Mouse (Mus musculus): Measurements from ENCODE around the gene Maml3.

The Maml3 gene

DNA sequence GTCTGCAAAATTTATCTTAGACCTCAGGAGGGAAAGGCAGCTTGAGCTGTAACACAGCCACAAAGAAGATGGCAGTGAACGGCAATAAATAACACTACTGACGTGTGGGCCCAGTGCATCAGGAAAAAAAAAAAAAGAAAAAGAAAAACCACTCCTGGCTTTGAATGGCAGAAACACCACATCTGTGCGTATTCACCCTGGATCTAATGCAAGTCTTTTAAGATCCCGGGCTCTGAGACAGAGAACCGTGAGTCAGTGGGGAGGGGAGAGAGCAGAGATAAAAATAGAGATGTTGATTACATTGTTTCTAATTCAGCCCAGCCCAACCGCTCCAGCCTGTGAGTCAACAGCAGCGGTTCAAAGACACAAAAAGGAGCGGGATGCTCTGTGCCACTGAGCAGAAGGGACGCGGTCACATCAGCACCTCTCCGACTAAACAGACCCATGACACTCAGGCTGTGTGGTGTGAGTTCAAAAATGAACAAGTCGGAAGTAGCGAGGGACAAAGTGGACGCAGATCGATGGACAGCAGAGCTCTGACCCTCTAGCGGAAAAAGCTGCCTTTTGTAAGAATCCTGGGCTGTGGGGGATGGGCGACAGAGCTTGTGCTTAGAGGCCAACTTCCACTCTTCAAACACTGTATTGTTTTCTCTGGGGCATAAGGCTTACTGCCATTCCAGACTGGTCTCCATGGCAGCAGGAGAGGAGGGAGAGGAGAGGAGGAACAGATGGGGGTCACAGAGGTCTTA, 316.1 kb downstream of the Maml3 start:
- no peak for DNase-seq (ENCODE audit: low read depth, low spot score)

DNA sequence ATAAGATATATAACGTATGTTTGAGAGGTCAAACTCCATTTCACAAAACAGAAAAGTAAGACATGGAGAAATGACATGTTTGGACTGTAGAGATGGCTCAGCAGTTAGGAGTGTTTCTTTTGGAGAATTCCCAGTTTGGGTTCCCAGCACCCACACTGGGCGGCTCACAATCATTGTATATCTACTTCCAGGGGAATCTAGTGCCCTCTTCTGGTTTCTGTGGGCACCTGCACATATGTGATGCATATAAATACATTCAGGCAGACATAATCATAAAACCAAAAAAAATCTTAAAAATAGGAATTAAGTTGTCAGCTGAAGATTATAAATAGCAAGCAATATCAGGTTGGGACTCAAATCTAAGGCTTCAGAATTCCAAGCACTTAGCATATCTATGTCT, 316.9 kb downstream of the Maml3 start:
- no peak for DNase-seq (ENCODE audit: low read depth, low spot score)

DNA sequence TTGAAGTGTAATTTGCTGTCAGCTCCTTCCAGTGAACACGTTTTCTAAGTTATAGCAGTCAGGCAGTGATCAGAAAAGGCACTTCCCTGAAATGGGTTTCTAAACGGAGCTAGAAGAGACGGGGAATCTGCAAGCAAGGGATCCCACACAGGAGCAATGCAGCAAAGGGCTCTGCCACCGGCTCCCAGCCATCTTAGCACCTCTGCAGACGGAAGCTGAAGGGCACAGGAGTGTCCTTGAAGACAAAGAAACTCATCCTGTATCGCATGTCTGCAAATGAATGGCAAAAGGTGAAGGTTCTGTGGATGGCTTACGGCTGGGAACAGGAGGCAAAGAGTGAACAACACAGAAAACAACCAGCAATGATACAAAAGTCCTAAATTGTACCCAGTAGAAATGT, 319.1 kb downstream of the Maml3 start:
- no peak for DNase-seq (ENCODE audit: low read depth, low spot score)

DNA sequence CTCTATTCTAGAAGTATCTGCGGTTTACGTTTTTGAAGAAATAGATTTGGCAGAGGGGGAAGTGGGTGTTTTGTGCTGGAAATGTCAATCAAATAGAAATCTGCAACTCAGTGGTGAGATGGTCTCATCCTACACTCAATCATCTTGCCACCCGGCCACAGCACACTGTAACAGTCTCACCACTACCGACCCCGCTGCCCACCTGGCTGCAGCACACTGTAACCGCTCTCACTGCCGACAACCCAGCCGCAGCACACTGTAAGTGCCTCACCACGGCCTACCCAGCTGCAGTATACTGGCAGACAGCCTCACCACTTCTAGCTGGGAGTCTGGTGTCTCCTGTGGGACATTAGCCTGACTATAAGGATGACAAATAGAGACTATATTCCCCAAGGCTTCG, 322.7 kb downstream of the Maml3 start:
- DNase-seq (ENCODE audit: low read depth, low spot score) = no peak

DNA sequence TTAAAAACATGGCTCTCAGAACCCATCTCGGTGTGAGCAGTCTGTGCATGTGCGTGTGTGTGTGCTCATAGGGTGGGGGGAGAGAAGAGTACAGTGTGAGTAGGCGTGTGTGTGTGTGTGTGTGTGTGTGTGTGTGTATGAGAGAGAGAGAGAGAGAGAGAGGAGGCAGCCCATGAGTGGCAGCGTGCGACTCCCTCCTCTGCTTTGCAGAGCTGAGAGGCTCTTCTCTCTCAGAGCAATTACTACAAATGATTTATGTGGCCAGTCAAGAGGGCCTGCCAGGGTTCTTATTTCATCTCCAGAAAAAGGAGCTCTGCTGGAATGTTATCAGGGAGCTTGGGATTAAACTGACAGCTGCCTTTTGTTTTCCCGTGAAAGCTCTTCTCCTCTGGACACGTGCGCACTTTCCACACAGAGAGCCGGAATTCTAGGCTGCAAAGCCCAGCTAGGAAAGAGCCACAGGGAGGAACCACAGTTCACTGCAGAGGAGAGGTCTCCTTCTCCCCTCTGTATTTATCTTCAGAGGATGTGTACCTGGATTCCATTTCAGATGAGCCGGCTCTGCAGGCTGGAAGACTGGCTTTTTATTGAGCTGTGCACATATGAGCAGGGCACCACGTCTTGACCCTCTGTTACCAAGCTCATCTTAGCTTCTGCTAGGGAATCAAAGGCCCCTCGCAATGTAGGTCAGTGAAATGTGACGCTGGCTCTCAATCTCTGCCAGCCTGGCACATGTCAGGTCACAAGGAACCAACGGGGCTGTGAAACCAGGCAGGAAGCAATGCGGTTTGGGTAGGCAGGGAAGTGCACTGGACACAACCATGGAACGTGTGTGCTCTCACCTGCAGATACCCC, 325.9 kb downstream of the Maml3 start:
- DNase-seq (ENCODE audit: low read depth, low spot score) = no peak

DNA sequence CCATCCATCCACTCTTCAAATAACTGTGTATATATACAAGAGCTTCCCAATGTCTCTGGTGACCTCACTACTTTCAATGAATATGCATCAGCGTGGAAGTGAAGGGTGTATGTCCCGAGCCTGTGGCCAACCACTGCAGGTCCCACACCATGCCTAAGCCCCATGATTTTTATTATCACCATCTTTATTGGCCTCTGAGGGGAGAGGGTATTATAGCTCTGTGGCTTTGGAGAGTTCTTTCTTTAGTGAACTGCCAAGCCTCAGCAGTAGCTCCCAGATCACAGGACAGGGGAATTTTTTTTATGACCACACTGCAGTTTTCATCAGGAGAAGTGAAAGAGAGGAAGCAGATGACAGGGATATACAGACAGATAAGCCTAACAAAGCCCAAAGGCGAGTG, 326.7 kb downstream of the Maml3 start:
- no peak for DNase-seq (ENCODE audit: low read depth, low spot score)

DNA sequence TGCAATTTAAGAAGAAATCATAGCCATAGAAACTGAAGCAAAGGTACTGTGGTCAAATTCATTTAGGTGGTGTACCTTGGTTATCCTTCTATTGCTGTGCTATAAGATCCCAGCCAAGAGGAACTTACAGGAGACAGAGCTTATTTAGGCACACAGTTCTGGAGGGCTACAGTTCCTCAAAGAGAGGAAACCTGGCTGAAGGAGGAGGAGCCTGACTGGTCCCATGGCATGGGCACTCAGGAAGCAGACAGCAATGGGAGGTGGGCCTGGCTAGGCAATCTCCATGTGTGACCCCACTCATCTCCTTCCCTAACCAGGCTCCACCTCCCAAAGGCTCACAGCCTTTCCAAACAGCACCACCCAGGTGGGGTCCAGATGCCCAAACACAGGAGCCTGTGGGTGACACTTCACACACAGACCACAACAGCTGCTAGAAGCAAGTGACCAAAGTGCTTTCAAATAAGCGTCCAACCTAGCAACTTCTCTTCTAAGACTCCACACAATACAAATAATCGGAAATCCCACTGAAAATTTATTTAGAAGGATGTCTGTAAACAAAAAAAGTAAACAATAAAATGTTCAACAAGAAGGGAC, 328.8 kb downstream of the Maml3 start:
- no peak for DNase-seq (ENCODE audit: low read depth, low spot score)

DNA sequence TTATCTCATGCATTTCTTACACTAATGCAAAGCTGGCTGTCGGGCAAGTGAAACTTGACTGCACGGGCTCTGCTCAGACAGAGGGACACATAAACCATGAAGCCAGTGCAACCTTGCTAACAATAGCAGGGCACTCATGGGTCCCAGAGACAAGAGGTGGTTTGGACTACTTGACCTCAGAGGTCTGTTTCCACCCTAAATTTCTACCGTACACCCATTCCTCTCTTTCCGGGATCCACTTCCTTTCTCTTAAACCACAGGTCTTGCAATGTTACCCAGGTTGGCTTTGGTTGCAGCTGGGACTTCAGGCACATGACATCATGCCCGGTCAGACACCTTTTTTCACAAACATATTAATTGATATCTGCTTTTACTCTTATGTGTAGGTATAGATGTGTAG, 331.3 kb downstream of the Maml3 start:
- DNase-seq (ENCODE audit: low read depth, low spot score) = no peak

DNA sequence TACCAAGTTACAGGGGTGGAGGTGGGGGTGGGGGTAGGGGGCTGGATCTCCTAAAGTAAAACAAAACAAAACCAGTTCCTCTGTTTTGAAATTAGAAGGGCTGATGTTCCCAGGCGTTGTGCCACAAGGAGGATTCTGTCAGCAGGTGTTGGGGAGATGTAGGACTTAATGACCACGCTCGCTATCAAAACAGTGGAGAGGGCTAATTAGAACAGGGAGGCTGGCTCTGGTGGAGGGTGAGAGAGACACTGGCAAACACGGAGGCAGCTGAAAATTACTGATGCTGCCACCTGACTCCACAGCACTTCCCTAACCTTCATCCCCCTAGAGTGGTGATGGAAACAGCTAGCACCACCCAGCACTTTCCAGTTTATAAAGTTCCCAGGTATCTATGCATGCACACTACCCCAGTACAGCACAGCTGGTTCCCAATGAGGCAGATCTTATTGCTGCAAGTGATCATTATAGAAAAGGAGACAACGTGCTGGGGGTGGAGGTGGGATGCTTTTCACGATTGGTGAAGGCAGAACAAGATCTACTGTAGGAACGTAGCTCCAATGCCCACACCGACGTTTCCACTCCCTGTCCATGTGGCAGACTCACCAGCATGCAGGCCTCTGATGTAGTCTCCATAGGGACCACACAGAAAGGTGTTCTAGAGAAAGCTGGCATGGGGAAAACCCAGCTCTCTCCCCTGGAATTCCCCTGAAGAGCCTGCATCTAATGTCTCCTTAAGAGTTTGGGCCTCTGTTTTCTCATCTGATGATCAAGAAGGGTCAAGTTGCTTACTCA, 332.8 kb downstream of the Maml3 start:
- DNase-seq (ENCODE audit: low read depth, low spot score) = no peak

DNA sequence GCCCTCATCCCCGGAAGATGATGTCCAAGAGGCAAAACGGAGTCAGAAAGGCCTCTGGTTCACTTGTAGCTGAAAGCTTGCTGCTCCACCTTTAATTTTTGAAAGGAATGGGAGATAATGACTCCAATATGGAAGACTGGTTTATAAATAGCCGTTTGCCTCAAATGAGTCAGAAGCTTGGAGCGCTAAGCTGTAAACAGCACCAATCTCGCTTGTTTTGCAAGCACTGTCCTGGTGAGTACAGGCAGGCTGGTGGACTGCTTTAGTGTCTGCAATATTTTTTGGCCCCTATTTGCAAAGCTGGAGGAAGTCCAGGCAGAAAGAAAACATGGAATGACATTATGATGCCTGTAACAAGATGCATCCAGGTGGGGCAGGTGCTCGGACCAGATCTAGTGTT, 335.7 kb downstream of the Maml3 start:
- DNase-seq (ENCODE audit: low read depth, low spot score) = no peak

DNA sequence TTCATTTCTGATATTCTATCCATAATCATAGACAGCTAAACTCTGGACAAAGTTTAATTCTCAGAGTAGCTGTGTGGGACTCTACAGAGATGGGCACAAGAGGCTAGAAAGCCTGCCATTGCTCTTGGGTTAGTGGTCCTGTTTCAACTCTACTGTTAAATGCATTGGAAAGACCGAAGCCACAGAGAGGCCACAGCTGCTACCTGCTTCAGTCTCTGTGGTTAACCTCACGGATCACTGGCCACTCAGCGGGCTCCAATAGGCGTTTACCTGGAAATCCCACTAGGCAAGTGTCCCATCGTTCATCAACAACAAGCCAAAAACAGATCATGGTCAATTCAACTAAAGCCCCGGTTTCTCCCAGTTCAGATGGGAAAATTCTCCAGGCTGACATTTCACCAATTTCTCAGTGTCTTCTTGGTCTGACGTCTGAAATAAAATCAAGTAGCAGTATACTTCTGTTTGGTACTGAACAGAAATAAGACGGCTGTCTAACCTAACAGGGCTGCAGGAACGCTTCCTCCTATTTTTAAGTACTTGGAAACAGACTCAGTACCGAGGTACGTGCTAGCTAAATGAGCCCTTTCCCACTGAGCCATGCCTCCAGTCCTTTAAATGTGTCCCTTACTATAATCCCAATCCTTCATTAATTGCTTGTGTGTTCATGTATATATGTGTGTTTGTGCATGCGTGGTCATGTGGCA, 339.5 kb downstream of the Maml3 start:
- DNase-seq (ENCODE audit: low read depth, low spot score) = no peak

DNA sequence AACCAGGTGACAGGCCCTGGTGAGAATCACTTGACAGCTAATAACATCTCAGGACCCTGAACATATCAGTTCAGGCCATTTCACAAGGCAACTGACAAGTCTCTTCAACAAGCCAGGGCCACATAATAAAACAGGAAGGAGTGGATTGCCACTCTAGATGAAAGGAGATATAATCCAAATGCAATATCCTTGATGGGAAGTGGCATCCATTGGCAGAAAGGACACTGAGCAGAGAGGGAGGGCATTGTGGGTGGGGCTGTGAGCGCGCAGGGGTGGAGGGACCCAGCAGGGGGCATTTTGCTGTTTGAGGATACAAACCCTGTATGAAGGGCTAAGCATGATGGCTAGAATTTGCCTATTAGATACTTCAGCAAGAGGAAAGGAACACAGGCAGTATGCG, 340.7 kb downstream of the Maml3 start:
- DNase-seq (ENCODE audit: low read depth, low spot score) = no peak

DNA sequence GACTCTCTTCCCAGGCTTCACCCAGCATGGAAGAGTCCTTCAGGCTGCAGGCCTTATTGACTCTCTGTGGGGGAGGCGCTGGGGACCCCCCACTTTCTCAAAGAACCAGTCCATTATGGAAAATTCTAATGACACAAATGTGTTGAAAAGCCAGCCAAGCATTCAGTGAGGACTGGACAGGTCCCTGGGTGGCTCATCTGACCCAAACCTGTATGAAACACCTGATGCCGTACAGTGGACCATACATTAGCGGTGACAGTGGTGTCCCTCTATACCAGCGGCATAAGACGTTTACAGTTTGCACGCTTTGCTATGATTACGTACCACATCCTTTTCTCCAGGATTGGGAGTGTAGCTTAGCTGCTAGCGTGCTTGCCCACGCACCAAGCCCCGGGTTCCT, 342.0 kb downstream of the Maml3 start:
- DNase-seq (ENCODE audit: low read depth, low spot score) = no peak

DNA sequence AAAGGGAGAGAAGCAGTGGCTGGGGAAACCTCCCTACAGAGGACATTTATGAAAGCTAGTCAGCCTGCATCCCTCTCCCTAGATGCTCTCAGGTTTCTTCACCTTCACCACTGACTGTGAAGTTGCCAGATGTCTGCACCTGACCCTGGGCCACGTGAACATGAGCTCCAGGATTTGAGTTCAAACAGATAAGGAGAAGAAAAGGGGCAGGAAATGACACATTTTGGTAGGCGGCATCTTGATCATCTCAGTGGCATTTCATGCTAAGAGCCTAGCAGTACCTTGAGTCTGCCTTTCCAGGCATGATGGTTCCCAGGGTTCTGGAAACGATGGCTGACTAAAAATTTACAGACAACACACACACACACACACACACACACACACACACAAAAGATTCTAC, 345.3 kb downstream of the Maml3 start:
- DNase-seq (ENCODE audit: low read depth, low spot score) = no peak

DNA sequence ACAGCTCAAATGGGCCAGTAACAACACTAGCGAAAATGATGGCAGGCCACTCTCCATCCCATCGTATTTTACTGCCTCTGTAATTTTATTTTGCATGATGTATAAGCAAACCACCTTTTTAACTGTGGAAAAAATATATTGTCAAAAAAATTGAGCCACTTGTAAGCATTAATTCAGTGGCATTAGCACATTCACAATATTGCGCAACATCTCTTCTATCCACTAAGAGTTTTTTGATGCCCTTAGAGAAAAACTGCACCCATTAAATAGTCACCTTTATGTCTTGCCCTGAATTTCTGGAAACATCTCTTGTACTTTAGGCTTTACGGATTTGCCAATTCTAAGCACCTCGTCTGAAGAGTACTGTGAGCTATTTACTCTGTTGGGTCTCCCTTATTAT, 347.8 kb downstream of the Maml3 start:
- DNase-seq (ENCODE audit: low read depth, low spot score) = no peak

DNA sequence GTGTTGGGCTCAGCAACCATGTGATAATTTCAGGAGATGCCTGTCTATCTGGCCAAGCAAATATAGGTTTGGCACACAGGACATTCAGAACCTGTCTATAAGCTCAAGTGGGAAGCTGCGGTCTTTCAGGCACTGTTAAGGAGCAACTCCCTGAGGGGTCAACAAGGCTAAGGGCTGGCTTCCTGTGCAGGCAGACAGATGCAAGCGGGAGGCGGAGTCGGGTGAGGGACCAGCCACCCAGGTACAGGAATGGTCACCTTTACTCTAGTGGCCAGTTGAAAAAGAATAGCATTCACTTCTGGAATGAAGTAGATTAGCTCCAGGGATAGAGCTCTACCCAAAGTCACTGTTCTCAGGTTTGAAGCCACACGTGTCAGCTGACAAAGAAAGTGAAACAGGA, 348.6 kb downstream of the Maml3 start:
- DNase-seq (ENCODE audit: low read depth, low spot score) = no peak

DNA sequence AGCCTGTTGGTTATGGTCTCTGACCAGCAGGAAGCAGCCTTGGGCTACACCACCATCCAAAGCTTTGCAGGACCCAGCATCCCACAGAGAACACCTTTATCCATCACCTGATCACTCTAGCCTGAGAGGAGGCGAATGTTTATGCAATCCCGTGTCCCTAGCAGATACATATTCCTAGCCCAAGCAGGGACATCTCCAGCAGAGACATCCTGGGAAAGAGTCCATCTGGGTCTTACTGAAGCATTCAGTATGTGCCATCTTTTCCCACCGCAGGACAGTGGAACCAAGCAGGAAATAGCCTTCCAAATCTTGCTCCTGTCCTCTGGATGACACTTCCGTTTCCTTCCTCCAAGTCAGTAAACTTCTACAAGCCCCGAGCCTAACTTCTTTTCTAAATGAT, 351.6 kb downstream of the Maml3 start:
- no peak for DNase-seq (ENCODE audit: low read depth, low spot score)

DNA sequence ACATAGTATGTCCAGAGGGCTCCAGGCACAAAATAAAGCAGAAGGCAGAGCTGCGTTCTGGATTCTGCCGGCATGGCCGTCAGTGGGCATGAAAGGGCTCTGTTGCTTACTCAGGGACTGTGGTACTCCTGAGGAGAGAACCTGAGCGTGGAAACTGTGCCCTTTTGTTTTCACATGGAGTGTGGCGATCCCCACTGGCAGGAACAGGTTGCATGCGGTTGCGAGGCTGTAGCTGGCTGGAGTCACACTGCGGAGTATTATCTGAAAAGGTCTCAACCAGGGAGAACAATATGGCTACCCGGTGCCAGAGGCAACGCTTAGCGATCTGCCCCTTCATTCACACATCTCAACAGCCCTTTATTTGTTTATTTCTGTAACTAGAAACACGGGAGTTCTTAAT, 353.4 kb downstream of the Maml3 start:
- no peak for DNase-seq (ENCODE audit: low read depth, low spot score)

DNA sequence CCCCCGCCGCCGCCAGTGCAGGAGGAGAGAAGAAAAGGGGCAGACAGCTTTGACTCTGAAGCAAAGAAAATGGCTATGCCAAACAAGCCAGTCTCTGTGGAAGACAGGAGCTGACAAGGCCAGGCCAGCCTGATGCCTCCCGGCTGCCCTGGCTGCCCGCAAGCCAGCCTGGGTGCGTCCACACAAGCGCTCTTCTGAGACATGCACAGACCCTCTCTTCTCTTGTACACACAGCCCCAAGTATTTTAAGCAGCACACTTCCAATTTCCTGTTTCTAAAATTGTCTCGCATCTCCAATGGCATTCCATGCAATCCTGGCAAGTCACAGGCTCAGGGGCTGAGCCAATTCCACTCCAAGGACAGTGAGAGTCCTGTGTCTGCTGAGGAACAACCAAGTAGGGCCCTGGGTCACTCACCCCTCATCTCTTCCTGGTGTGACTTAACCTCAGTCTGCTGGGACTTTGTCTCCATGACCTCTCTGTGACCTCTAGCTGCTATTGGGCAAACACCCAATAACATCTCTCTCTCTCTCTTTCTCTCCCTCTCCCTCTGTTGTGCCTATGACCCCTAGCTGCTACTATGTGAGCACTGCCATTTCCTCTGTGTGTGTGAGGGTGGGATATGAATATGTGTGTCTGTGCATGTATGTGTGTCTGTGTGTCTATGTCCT, 354.9 kb downstream of the Maml3 start:
- no peak for DNase-seq (ENCODE audit: low read depth, low spot score)

DNA sequence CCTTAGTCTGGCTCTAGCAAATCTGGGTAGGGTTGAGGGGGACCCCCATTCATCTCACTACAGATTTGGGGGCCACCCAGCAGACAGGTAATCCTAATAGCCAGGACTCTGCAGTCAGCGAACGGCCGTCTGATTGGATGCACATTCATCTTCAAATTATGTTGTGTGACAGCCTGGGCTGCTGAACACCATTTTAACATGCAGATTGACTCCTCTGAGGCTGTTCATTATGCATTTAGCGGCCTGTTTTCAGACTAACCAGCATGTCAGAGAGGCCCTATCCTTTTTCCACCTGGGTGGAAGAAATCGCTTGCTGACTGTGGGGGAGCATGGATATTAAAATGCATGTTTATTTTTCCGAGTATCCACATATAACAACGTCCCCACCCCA, 355.5 kb downstream of the Maml3 start:
- DNase-seq (ENCODE audit: low read depth, low spot score) = no peak

Measured in c-Kit-negative CD71-positive TER-119-positive erythroid progenitor cells, embryonic 14.5 days (primary cell).